Mouse (Mus musculus): ENCODE measurements at regions not wholly inside any gene's neighbourhood (a gene's known extent, or its start where the extent isn't known, plus 50 kb on each side); places are given as distances from the start of the nearest gene placed in this dataset.
A peak's percentile ranks its signal among the peaks of the same experiment; 100 is the strongest.

GRCm38 (mm10) chr4:40537859-40538258 is 65.9 kb downstream of the Tmem215 start:
- no peak for DNase-seq
- intact Hi-C loops (cut with DNase I), result no loop called here

GRCm38 (mm10) chr4:40543085-40544048 is 71.4 kb downstream of the Tmem215 start:
- no peak for DNase-seq
- intact Hi-C loops (cut with DNase I), result no loop called here

GRCm38 (mm10) chr4:40544056-40544455 is 72.1 kb downstream of the Tmem215 start:
- intact Hi-C loops (cut with DNase I), result no loop called here
- peak in 1 of 2 experiments; percentile 9 for DNase-seq

- DNase-seq, result no peak
- intact Hi-C loops (cut with DNase I), result no loop called here
Measured at GRCm38 (mm10) chr4:40544806-40545205, 72.8 kb downstream of the Tmem215 start.

GRCm38 (mm10) chr4:40545700-40546099 is 73.7 kb downstream of the Tmem215 start:
- intact Hi-C loops (cut with DNase I), result no loop called here
- DNase-seq, result no peak

- no peak for DNase-seq
- intact Hi-C loops (cut with DNase I), result no loop called here
Measured at GRCm38 (mm10) chr4:40559824-40560223, 87.8 kb downstream of the Tmem215 start.

- no peak for DNase-seq
- intact Hi-C loops (cut with DNase I), result no loop called here
Measured at GRCm38 (mm10) chr4:40573300-40573699, 101.3 kb downstream of the Tmem215 start.

- intact Hi-C loops (cut with DNase I), result no loop called here
Measured at GRCm38 (mm10) chr4:40575951-40576350, 104.0 kb downstream of the Tmem215 start.

GRCm38 (mm10) chr4:40584436-40584835 is 112.5 kb downstream of the Tmem215 start:
- intact Hi-C loops (cut with DNase I), result no loop called here
- no peak for DNase-seq

More at GRCm38 (mm10) chr4:40575951-40576350, 104.0 kb downstream of the Tmem215 start:
- DNase-seq, result no peak

- intact Hi-C loops (cut with DNase I), result no loop called here
Measured at GRCm38 (mm10) chr4:40584940-40585571, 113.1 kb downstream of the Tmem215 start.

GRCm38 (mm10) chr4:40586045-40586444 is 114.1 kb downstream of the Tmem215 start:
- intact Hi-C loops (cut with DNase I), result no loop called here

More at GRCm38 (mm10) chr4:40584940-40585571, 113.1 kb downstream of the Tmem215 start:
- DNase-seq, result peak; percentile 19 to 55

GRCm38 (mm10) chr4:40587254-40587653 is 115.3 kb downstream of the Tmem215 start:
- no peak for DNase-seq
- intact Hi-C loops (cut with DNase I), result no loop called here

More at GRCm38 (mm10) chr4:40586045-40586444, 114.1 kb downstream of the Tmem215 start:
- DNase-seq, result no peak

- DNase-seq, result peak in 1 of 2 experiments; percentile 25
- intact Hi-C loops (cut with DNase I), result no loop called here
Measured at GRCm38 (mm10) chr4:40593806-40594205, 109.2 kb downstream of the Aptx start.

GRCm38 (mm10) chr4:40625024-40625423 is 78.0 kb downstream of the Aptx start:
- intact Hi-C loops (cut with DNase I), result no loop called here
- DNase-seq, result no peak

- DNase-seq, result no peak
- intact Hi-C loops (cut with DNase I), result no loop called here
Measured at GRCm38 (mm10) chr4:40625911-40626310, 77.1 kb downstream of the Aptx start.
